Mouse (Mus musculus) hindbrain, postnatal 0 days (tissue): Measurements from ENCODE around the gene Serpina1a. TPM values are rescaled to one million over a fixed set of nuclear protein-coding genes. Genes with fewer than 3 reads are reported as not detected.
"Not testable (repeated sequence)": the region's sequence is repeated elsewhere in the genome, so short reads cannot be mapped to it uniquely, and the experiment has no call there.

Experiments
- ATAC-seq: fragments of 200-750 bp; cut with Nextera tagmentation; 2 replicates; pipeline ENCODE4 v1.8.0; 2017; ENCODE audit warnings: mild to moderate bottlenecking, moderate TSS enrichment, moderate library complexity
- DNase-seq: peaks from one replicate; pipeline ENCODE4 v3.0.0-alpha.2; 2015; ENCODE audit warnings: low spot score
- H3K27ac ChIP-seq: fragments of 300-500 bp; sonication (generic); 2 replicates; pipeline ENCODE4 v1.5.1; 2014; ENCODE audit warnings: mild to moderate bottlenecking
- H3K27me3 ChIP-seq: fragments of 300-500 bp; sonication (generic); 2 replicates; pipeline ENCODE4 v1.6.1; 2014; ENCODE audit warnings: low read length, mixed read lengths; ENCODE audit not compliant: insufficient read depth
- H3K36me3 ChIP-seq: fragments of 300-500 bp; sonication (generic); 2 replicates; pipeline ENCODE4 v1.6.1; 2014; ENCODE audit warnings: low read length, mixed read lengths; ENCODE audit not compliant: insufficient read depth
- H3K4me1 ChIP-seq: fragments of 300-500 bp; sonication (generic); 2 replicates; pipeline ENCODE4 v1.6.1; 2014; ENCODE audit warnings: antibody characterized with exemption, low read length, mixed read lengths; ENCODE audit not compliant: insufficient read depth
- H3K4me2 ChIP-seq: fragments of 300-500 bp; sonication (generic); 2 replicates; pipeline ENCODE4 v1.6.1; 2014; ENCODE audit warnings: low read depth, mild to moderate bottlenecking, low read length, moderate library complexity, mixed read lengths
- H3K4me3 ChIP-seq: fragments of 300-500 bp; sonication (generic); 2 replicates; pipeline ENCODE4 v1.5.1; 2014; ENCODE audit warnings: low read length
- H3K9ac ChIP-seq: fragments of 300-500 bp; sonication (generic); replicated peaks from 2 replicates; pipeline ENCODE4 v1.6.1; 2014; ENCODE audit warnings: mild to moderate bottlenecking, low read length, moderate library complexity, mixed read lengths
- H3K9me3 ChIP-seq: fragments of 300-500 bp; sonication (generic); 2 replicates; pipeline ENCODE4 v1.6.1; 2016; ENCODE audit warnings: low read length, mixed read lengths
- CTCF ChIP-seq: IDR thresholded peaks from 2 replicates; pipeline ENCODE4 v1.5.1; 2016; ENCODE audit warnings: antibody characterized with exemption, control low read depth, low read depth
- WGBS: fragments of 180-500 bp; shearing (Covaris S2); extraction: QIAGEN DNeasy Blood & Tissue Kit; methylation state at CpG from one replicate; pipeline ENCODE4 v1.1.7; 2014; 5-methylcytosine and 5-hydroxymethylcytosine counted together
- polyA plus RNA-seq: library from polyadenylated mRNA; unstranded; fragments of >200 nt; fragmentation: Nextera tagmentation; extraction: Ambion mirVana; gene quantifications from 2 replicates; pipeline ENCODE4 v1.2.1, GENCODE M21; 2015
- total RNA-seq: library from RNA; depleted of rRNA; stranded (reverse); fragments of >200 nt; gene quantifications from 2 replicates; pipeline ENCODE4 v1.2.3, GENCODE M21; 2014; rRNA removed

Gene Serpina1a
- total RNA-seq (not detected in 2 replicates), polyA plus RNA-seq (not detected in 2 replicates)

DNA sequence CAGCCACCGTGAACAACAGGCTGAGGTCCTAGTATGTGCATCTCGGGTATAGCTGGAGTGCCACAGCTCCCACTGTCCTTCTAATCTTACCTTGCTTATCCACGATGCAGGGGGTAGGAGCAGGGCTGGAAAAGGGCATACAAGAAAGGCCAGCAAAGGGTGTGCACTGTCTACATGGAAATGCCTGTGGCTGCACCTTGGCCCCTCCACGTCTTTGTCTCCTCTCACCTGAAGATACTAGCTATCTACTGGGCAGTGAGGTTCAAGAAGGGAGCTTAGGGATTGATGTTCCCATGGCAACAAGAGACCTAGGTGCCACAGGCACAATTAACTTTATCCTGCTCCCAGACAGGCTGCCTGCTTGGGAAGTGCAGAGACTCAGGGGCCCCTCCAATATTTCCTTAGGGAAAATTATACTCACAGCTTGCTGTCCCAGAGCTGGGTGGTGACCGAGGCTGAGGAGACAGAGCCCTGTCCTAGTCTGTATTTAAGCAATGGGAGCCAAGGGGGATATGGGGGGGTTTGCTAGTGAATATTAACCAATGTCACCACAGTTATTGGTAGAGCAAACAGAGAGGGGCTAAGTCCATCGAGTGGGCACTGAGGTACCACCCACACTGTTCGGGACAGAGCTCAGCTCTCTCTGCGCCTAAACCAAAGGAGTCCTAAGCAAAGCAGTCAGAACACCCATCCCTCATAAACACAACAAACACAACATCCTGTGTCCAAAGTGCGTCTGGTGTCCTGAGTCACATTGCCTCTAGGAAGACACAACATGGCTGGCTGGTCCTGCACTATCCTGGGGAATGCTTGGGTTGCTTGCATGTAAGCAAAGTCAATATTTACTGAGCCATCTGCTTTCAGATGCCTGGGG lies at the start of gene Serpina1a:
Serpina1a (minus strand) TSS at position 462 of the 874 bp plus-strand sequence.
- H3K4me3 ChIP-seq, H3K4me2 ChIP-seq, ATAC-seq, H3K27ac ChIP-seq, H3K27me3 ChIP-seq, H3K9me3 ChIP-seq, H3K4me1 ChIP-seq, H3K36me3 ChIP-seq, DNase-seq, H3K9ac ChIP-seq: not testable (repeated sequence)
- 84% methylated on average over 9 of the region's 9 CpGs for WGBS

DNA sequence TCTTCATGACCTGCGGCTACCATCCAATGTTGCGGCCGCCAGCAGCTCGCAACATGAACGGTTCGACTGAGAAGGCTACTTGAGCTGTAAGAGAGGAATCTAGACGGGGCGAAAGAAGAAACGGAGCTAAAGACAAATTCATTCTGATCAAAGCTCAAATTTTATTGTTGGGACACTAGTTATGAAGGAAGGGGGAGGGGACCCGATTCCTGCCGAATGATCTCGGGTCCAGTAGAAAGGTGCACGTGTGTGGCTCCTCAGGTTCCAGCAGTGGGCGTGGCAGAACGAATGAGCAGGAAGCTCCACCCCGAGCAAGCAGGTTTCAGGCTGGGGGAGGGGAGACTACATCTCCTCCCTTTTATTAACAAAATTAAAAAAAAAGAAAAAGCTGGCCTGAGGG lies 45.8 kb upstream of the Serpina1a start:
- not testable (repeated sequence) for H3K9me3 ChIP-seq, H3K27me3 ChIP-seq, H3K4me3 ChIP-seq, ATAC-seq, H3K4me1 ChIP-seq, H3K27ac ChIP-seq, H3K4me2 ChIP-seq, H3K36me3 ChIP-seq, H3K9ac ChIP-seq, DNase-seq
- 96% methylated on average over 10 of the region's 16 CpGs for WGBS

DNA sequence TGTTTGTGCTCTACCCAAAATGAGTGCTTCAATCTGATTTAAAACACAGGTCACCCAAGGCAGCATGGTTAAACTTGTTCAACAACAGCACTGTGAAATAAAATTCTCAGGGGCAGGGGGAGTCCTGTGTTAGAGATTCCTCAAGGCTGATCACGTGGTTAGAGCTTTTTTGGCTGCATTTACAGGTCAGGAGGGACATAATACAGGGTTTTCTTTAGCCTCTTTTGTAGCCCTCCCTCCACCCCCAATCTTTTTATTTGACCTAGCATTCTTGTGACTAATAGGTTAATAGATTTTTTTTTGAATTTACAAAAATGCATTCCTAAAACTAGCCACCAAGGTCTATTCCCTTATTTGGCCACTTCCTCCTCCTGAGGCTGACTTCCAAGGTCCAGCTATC lies 44.4 kb upstream of the Serpina1a start:
- not testable (repeated sequence) for H3K4me2 ChIP-seq, H3K36me3 ChIP-seq, H3K4me1 ChIP-seq, DNase-seq, ATAC-seq, H3K4me3 ChIP-seq, H3K27ac ChIP-seq, H3K9ac ChIP-seq, H3K27me3 ChIP-seq, H3K9me3 ChIP-seq
- 40% methylated on average over 1 of the region's 1 CpGs for WGBS

DNA sequence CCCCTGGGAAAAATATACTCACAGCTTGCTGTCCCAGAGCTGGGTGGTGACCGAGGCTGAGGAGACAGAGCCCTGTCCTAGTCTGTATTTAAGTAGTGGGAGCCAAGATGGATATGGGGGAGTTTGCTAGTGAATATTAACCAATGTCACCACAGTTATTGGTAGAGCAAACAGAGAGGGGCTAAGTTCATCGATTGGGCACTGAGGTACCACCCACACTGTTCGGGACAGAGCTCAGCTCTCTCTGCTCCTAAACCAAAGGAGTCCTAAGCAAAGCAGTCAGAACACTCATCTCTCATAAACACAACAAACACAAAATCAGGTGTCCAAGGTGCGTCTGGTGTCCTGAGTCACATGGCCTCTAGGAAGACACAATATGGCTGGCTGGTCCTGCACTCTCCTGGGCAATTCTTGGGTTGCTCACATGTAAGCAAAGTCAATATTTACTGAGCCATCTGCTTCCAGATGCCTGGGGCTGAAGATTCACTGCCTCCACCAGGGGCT lies 41.5 kb upstream of the Serpina1a start, which contains the start of gene Serpina1c:
Serpina1c (minus strand) TSS at position 51 of the 504 bp plus-strand sequence.
- not testable (repeated sequence) for H3K27ac ChIP-seq, DNase-seq, H3K9me3 ChIP-seq, H3K4me3 ChIP-seq, H3K4me1 ChIP-seq, H3K27me3 ChIP-seq, ATAC-seq, H3K4me2 ChIP-seq, H3K36me3 ChIP-seq, H3K9ac ChIP-seq
- 80% methylated on average over 4 of the region's 4 CpGs for WGBS

DNA sequence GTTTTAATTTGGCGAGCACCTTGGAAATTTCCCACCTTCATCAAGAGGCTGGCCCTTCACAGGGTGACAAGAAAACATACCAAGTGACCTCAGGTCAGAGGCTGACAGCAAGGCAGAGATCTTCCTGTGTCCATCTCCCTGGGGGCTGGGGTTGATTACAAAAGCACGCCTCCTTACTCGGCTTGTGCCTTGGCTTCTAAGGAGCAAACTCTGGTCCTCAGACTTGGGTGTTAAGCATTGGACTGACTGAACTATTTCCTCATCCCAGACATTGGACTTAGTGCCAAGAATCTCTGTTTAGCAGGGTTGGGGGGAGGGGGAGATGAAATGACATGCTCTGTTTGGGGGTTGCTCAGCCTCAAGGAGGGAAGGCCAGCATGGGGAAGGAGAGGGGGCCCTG lies 38.6 kb upstream of the Serpina1a start:
- not testable (repeated sequence) for H3K9me3 ChIP-seq, H3K4me3 ChIP-seq, H3K27me3 ChIP-seq, H3K4me2 ChIP-seq, H3K9ac ChIP-seq, H3K27ac ChIP-seq, H3K36me3 ChIP-seq, H3K4me1 ChIP-seq, DNase-seq, ATAC-seq
- WGBS, result 90% methylated on average over 3 of the region's 3 CpGs

DNA sequence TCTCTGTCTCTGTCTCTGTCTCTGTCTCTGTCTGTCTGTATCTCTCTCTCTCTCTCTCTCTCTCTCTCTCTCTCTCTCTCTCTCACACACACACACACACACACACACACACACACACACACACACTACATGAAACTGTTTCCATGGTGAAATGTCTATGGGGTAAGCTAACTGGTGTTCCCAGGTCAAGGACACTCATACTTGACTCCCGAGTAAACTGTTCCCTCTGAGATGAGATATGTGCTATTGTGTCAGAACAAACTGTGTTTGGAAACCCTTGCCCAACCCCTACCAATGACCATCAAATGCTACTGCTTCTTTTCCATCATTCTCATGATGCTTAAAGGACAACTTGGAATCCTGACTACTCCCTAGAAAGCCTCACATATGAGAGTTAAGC lies 3.5 kb upstream of the Serpina1a start:
- H3K4me1 ChIP-seq, H3K36me3 ChIP-seq, H3K27me3 ChIP-seq, H3K9ac ChIP-seq, H3K4me2 ChIP-seq, DNase-seq, H3K4me3 ChIP-seq, H3K27ac ChIP-seq, ATAC-seq, H3K9me3 ChIP-seq: not testable (repeated sequence)
- WGBS, result 86% methylated on average over 1 of the region's 1 CpGs

DNA sequence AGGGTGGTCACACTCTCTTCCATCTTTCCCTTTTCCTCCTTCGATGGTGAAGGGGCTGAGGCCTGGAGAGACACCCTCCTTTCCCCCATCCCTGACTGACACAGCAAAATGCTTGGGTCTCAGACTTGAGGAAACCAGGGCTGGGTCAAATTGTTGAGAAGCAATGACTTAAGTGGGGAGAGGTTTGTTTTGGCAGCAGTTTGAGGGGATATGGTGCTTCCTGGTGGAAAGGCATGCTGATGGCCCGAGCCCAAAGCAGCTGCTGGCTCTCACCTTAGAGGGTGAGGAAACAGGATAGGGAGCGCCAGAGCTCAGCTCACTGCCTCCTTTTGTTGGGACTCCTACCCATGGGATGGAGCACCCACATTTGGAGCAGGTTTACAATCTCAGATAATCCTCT lies 2.4 kb downstream of the Serpina1a start:
- ATAC-seq, result no peak
- DNase-seq, result no peak
- 79% methylated on average over 3 of the region's 3 CpGs for WGBS
- no peak overlapping the region for H3K4me2 ChIP-seq
- H3K9me3 ChIP-seq, result no peaks in the 10 kb centered on the region
- no peak for TF ChIP-seq CTCF
- no peaks in the 10 kb centered on the region for H3K36me3 ChIP-seq
- H3K4me1 ChIP-seq, result no peaks in the 10 kb centered on the region
- no peak overlapping the region for H3K9ac ChIP-seq
- no peaks in the 10 kb centered on the region for H3K27me3 ChIP-seq
- H3K27ac ChIP-seq, result no peak overlapping the region
- no peak overlapping the region for H3K4me3 ChIP-seq

DNA sequence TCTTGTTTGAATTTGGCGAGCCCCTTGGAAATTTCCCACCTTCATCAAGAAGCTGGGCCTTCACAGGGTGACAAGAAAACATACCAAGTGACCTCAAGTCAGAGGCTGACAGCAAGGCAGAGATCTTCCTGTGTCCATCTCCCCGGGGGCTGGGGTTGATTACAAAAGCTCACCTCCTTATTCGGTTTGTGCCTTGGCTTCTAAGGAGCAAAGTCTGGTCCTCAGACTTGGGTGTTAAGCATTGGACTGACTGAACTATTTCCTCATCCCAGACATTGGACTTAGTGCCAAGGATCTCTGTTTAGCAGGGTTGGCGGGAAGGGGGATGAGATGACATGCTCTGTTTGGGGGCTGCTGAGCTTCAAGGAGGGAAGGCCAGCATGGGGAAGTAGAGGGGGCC lies 2.8 kb downstream of the Serpina1a start:
- not testable (repeated sequence) for DNase-seq, H3K4me1 ChIP-seq, H3K27ac ChIP-seq, H3K27me3 ChIP-seq, H3K4me3 ChIP-seq, H3K36me3 ChIP-seq, H3K9ac ChIP-seq, H3K9me3 ChIP-seq, ATAC-seq, H3K4me2 ChIP-seq
- 95% methylated on average over 3 of the region's 4 CpGs for WGBS

DNA sequence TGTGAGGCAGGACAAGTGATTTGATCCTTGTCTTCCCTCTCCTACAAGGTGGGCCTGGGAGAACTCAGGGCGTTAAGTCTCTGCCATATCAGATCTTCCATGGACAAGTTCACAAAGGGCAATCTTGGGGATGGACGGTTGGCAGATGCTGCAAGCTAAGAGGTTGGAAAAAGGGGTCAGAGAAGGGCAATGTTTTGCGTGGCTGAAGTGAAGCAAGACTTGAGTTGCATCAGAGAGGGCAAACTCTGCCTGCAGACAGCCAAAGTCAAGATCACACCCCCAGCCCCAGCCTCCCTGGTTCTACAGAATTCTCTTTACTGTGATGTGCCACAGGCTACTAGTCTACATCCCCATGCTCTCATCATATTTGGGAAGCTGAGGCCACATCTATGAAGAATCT lies 3.8 kb downstream of the Serpina1a start:
- H3K27ac ChIP-seq, H3K9ac ChIP-seq, H3K36me3 ChIP-seq, H3K4me1 ChIP-seq, H3K9me3 ChIP-seq, ATAC-seq, H3K4me2 ChIP-seq, H3K27me3 ChIP-seq, H3K4me3 ChIP-seq, DNase-seq: not testable (repeated sequence)
- WGBS, result 75% methylated on average over 3 of the region's 3 CpGs

DNA sequence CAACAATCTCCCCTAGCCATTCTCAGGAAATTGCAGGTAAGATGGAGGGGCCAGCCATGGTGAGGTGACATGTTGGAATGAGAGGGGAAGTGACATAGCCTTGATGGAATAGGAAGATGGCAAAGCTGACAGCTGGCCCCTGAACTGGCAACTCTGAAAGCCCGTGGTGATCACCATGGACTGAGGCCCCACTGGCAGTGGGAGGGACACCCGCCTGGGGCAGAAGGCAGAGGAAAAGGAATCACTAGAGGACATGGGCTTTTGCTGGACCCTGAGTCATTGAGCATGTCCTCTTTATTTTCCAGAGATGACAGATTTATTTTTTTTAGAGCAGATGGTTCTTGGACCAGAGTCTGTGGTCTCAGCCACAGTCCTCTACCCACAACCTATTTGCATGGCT lies 10.3 kb downstream of the Serpina1a start:
- not testable (repeated sequence) for H3K4me3 ChIP-seq, H3K36me3 ChIP-seq, ATAC-seq, H3K9ac ChIP-seq, H3K27ac ChIP-seq, DNase-seq, H3K9me3 ChIP-seq, H3K4me1 ChIP-seq, H3K27me3 ChIP-seq, H3K4me2 ChIP-seq
- 97% methylated on average over 2 of the region's 2 CpGs for WGBS
